Mouse (Mus musculus) liver, embryonic 15.5 days (tissue): Measurements from ENCODE around the gene Gm1043. TPM values are rescaled to one million over a fixed set of nuclear protein-coding genes. Genes with fewer than 3 reads are reported as not detected.

ENCODE experiments used
- ATAC-seq: fragments of 200-750 bp; cut with Nextera tagmentation; 2 replicates; pipeline ENCODE4 v1.8.0; 2017; ENCODE audit warnings: moderate number of reproducible peaks, mild to moderate bottlenecking, moderate library complexity; ENCODE audit not compliant: insufficient read depth
- H3K27ac ChIP-seq: fragments of 300-500 bp; sonication (generic); replicated peaks from 2 replicates; pipeline ENCODE4 v1.5.1; 2015; ENCODE audit warnings: mild to moderate bottlenecking, inconsistent platforms
- H3K27me3 ChIP-seq: fragments of 300-500 bp; sonication (generic); 2 replicates; pipeline ENCODE4 v1.6.1; 2015; ENCODE audit warnings: mild to moderate bottlenecking, inconsistent platforms
- H3K36me3 ChIP-seq: fragments of 300-500 bp; sonication (generic); replicated peaks from 2 replicates; pipeline ENCODE4 v1.6.1; 2015; ENCODE audit warnings: moderate library complexity, mild to moderate bottlenecking, inconsistent platforms
- H3K4me1 ChIP-seq: fragments of 300-500 bp; sonication (generic); replicated peaks from 2 replicates; pipeline ENCODE4 v1.6.1; 2015; ENCODE audit warnings: inconsistent platforms
- H3K4me2 ChIP-seq: fragments of 300-500 bp; sonication (generic); 2 replicates; pipeline ENCODE4 v1.6.1; 2015; ENCODE audit warnings: moderate library complexity, mild to moderate bottlenecking, inconsistent platforms
- H3K4me3 ChIP-seq: fragments of 300-500 bp; sonication (generic); replicated peaks from 2 replicates; pipeline ENCODE4 v1.5.1; 2015; ENCODE audit warnings: mild to moderate bottlenecking, inconsistent platforms
- H3K9ac ChIP-seq: fragments of 300-500 bp; sonication (generic); 2 replicates; pipeline ENCODE4 v1.6.1; 2015; ENCODE audit warnings: moderate library complexity, mild to moderate bottlenecking, inconsistent platforms
- H3K9me3 ChIP-seq: fragments of 300-500 bp; sonication (generic); replicated peaks from 2 replicates; pipeline ENCODE4 v1.6.1; 2016; ENCODE audit warnings: inconsistent platforms
- whole genome bisulfite sequencing: fragments of 180-500 bp; shearing (Covaris S2); methylation state at CpG from one replicate; pipeline ENCODE4 v1.1.7; 2015; ENCODE audit warnings: mixed read lengths; ENCODE audit not compliant: insufficient replicate concordance; 5-methylcytosine and 5-hydroxymethylcytosine counted together
- polyA plus RNA-seq: library from polyadenylated mRNA; unstranded; fragments of >200 nt; fragmentation: Nextera tagmentation; extraction: Ambion mirVana; gene quantifications from 2 replicates; pipeline ENCODE4 v1.2.1, GENCODE M21; 2015

Gm1043 gene
- polyA plus RNA-seq, 1 experiment from 2014 or later: not detected

GRCm38 (mm10) chr5:37073660-37074059, 11.5 kb upstream of the Gm1043 start:
- no peak for ATAC-seq
- no peak overlapping the region for H3K9ac ChIP-seq
- H3K4me2 ChIP-seq: no peak overlapping the region
- H3K27ac ChIP-seq: no peak overlapping the region
- peaks cover 4% of the 10 kb centered on the region; the same call in 1 of the 2 replicates for H3K27me3 ChIP-seq
- WGBS: 47% methylated on average over 4 of the region's 4 CpGs
- no peak overlapping the region for H3K4me3 ChIP-seq
- no peaks in the 10 kb centered on the region for H3K36me3 ChIP-seq
- no peaks in the 10 kb centered on the region for H3K4me1 ChIP-seq
- H3K9me3 ChIP-seq: no peaks in the 10 kb centered on the region

- no peak overlapping the region for H3K4me3 ChIP-seq
- no peaks in the 10 kb centered on the region for H3K4me1 ChIP-seq
- no peaks in the 10 kb centered on the region for H3K9me3 ChIP-seq
- no peak overlapping the region for H3K9ac ChIP-seq
- no peak overlapping the region for H3K4me2 ChIP-seq
- no peak for ATAC-seq
- 49% methylated on average over 12 of the region's 12 CpGs for WGBS
- H3K27me3 ChIP-seq: peaks cover 4% of the 10 kb centered on the region; the same call in 1 of the 2 replicates
- no peak overlapping the region for H3K27ac ChIP-seq
- no peaks in the 10 kb centered on the region for H3K36me3 ChIP-seq
Measured at GRCm38 (mm10) chr5:37076692-37077329, 8.4 kb upstream of the Gm1043 start.

- no peak overlapping the region for H3K9ac ChIP-seq
- no peak for ATAC-seq
- no peaks in the 10 kb centered on the region for H3K9me3 ChIP-seq
Measured at GRCm38 (mm10) chr5:37077330-37077698, 7.9 kb upstream of the Gm1043 start.

GRCm38 (mm10) chr5:37079484-37079883, 5.7 kb upstream of the Gm1043 start:
- WGBS: 63% methylated on average over 4 of the region's 4 CpGs
- Histone ChIP-seq H3K9me3 (no peaks in the 10 kb centered on the region), H3K4me1 (no peaks in the 10 kb centered on the region), H3K27ac (no peak overlapping the region), H3K4me2 (no peak overlapping the region), H3K9ac (no peak overlapping the region), H3K4me3 (no peak overlapping the region), H3K36me3 (no peaks in the 10 kb centered on the region), H3K27me3 (peaks cover 4% of the 10 kb centered on the region; the same call in 1 of the 2 replicates)
- no peak for ATAC-seq

More at GRCm38 (mm10) chr5:37077330-37077698, 7.9 kb upstream of the Gm1043 start:
- Histone ChIP-seq H3K4me3 (no peak overlapping the region), H3K36me3 (no peaks in the 10 kb centered on the region), H3K27ac (no peak overlapping the region), H3K4me1 (no peaks in the 10 kb centered on the region), H3K27me3 (peaks cover 4% of the 10 kb centered on the region; the same call in 1 of the 2 replicates), H3K4me2 (no peak overlapping the region)
- 29% methylated on average over 3 of the region's 3 CpGs for WGBS

- no peaks in the 10 kb centered on the region for H3K36me3 ChIP-seq
- no peaks in the 10 kb centered on the region for H3K9me3 ChIP-seq
- H3K4me2 ChIP-seq: no peak overlapping the region
- no peaks in the 10 kb centered on the region for H3K4me1 ChIP-seq
- ATAC-seq: no peak
- H3K4me3 ChIP-seq: no peak overlapping the region
- peaks cover 4% of the 10 kb centered on the region; the same call in 1 of the 2 replicates for H3K27me3 ChIP-seq
- H3K27ac ChIP-seq: no peak overlapping the region
- WGBS: 63% methylated on average over 5 of the region's 5 CpGs
- no peak overlapping the region for H3K9ac ChIP-seq
Measured at GRCm38 (mm10) chr5:37080601-37081000, 4.6 kb upstream of the Gm1043 start.

GRCm38 (mm10) chr5:37082420-37082819, 2.8 kb upstream of the Gm1043 start:
- Histone ChIP-seq H3K27ac (no peak overlapping the region), H3K4me2 (no peak overlapping the region), H3K4me1 (no peaks in the 10 kb centered on the region), H3K27me3 (no peaks in the 10 kb centered on the region), H3K9ac (no peak overlapping the region), H3K9me3 (no peaks in the 10 kb centered on the region), H3K36me3 (no peaks in the 10 kb centered on the region), H3K4me3 (no peak overlapping the region)
- 8% methylated on average over 3 of the region's 3 CpGs for WGBS
- ATAC-seq: no peak

GRCm38 (mm10) chr5:37083209-37083770, 1.9 kb upstream of the Gm1043 start:
- H3K36me3 ChIP-seq: no peaks in the 10 kb centered on the region
- no peaks in the 10 kb centered on the region for H3K4me1 ChIP-seq
- no peak overlapping the region for H3K9ac ChIP-seq
- no peak overlapping the region for H3K4me2 ChIP-seq
- no peak overlapping the region for H3K4me3 ChIP-seq
- H3K27me3 ChIP-seq: no peaks in the 10 kb centered on the region
- WGBS: 56% methylated on average over 7 of the region's 7 CpGs
- H3K9me3 ChIP-seq: no peaks in the 10 kb centered on the region
- no peak for ATAC-seq
- no peak overlapping the region for H3K27ac ChIP-seq

- Histone ChIP-seq H3K4me3 (no peak overlapping the region), H3K9me3 (no peaks in the 10 kb centered on the region), H3K9ac (no peak overlapping the region), H3K36me3 (no peaks in the 10 kb centered on the region), H3K27me3 (no peaks in the 10 kb centered on the region), H3K4me2 (no peak overlapping the region), H3K4me1 (no peaks in the 10 kb centered on the region), H3K27ac (no peak overlapping the region)
- 86% methylated on average over 9 of the region's 9 CpGs for WGBS
- no peak for ATAC-seq
Measured at GRCm38 (mm10) chr5:37083850-37084249, 1.3 kb upstream of the Gm1043 start.

GRCm38 (mm10) chr5:37085918-37086317, 748 bp downstream of the Gm1043 start:
- ATAC-seq: no peak
- 56% methylated on average over 3 of the region's 3 CpGs for WGBS
- H3K36me3 ChIP-seq: no peaks in the 10 kb centered on the region
- no peak overlapping the region for H3K4me2 ChIP-seq
- H3K4me3 ChIP-seq: no peak overlapping the region
- no peak overlapping the region for H3K9ac ChIP-seq
- H3K4me1 ChIP-seq: no peaks in the 10 kb centered on the region
- no peak overlapping the region for H3K27ac ChIP-seq
- H3K27me3 ChIP-seq: peaks cover 17% of the 10 kb centered on the region
- no peaks in the 10 kb centered on the region for H3K9me3 ChIP-seq

GRCm38 (mm10) chr5:37087786-37088185, 2.6 kb downstream of the Gm1043 start:
- 29% methylated on average over 2 of the region's 2 CpGs for WGBS
- no peak for ATAC-seq

GRCm38 (mm10) chr5:37088342-37089108, 3.4 kb downstream of the Gm1043 start:
- 27% methylated on average over 1 of the region's 1 CpGs for WGBS
- H3K27ac ChIP-seq: no peak overlapping the region

More at GRCm38 (mm10) chr5:37087786-37088185, 2.6 kb downstream of the Gm1043 start:
- H3K4me2 ChIP-seq: no peak overlapping the region
- H3K27ac ChIP-seq: no peak overlapping the region
- peaks cover 35% of the 10 kb centered on the region for H3K27me3 ChIP-seq
- no peak overlapping the region for H3K4me3 ChIP-seq
- H3K9me3 ChIP-seq: no peaks in the 10 kb centered on the region
- H3K4me1 ChIP-seq: no peaks in the 10 kb centered on the region
- no peaks in the 10 kb centered on the region for H3K36me3 ChIP-seq
- H3K9ac ChIP-seq: no peak overlapping the region

More at GRCm38 (mm10) chr5:37088342-37089108, 3.4 kb downstream of the Gm1043 start:
- ATAC-seq: no peak
- H3K36me3 ChIP-seq: no peaks in the 10 kb centered on the region
- no peak overlapping the region for H3K4me3 ChIP-seq
- peaks cover 37% of the 10 kb centered on the region for H3K27me3 ChIP-seq
- H3K9ac ChIP-seq: no peak overlapping the region
- H3K4me2 ChIP-seq: no peak overlapping the region
- no peaks in the 10 kb centered on the region for H3K4me1 ChIP-seq
- H3K9me3 ChIP-seq: no peaks in the 10 kb centered on the region
